Mouse (Mus musculus): Measurements from ENCODE around the gene Zdhhc20.
"Not testable (repeated sequence)": the region's sequence is repeated elsewhere in the genome, so short reads cannot be mapped to it uniquely, and the experiment has no call there.

Zdhhc20 gene

GRCm38 (mm10) chr14:57889541-57890010, 500 bp downstream of the Zdhhc20 start:
- DNase-seq (ENCODE audit: low spot score in 2 of 2) = peak in 1 of 2 experiments; percentile 77

DNA sequence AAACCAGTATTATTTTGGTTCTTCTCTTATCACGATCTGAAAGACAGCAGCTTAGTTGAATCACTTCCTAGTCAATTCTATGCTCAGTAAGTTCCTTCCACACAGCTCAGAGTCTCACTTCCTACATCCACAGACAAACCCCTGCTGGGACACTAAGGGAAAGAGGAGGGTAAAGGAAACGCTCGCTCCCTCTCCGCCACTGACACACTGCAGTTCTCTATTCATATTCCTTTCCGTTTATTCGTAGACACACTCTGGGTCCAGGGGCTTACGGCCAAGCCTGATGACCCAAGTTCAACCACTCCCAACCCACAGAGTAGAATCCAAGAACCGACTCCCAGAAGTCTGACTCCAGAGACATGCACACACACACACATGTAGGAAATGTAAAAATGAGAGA, 2.9 kb downstream of the Zdhhc20 start:
- DNase-seq (ENCODE audit: low spot score in 2 of 2) = no peak

GRCm38 (mm10) chr14:57886032-57886431, 4.0 kb downstream of the Zdhhc20 start:
- no peak for DNase-seq (ENCODE audit: low spot score in 2 of 2)

- no peak for DNase-seq (ENCODE audit: low spot score in 2 of 2)
Observed at GRCm38 (mm10) chr14:57883341-57883740, 6.7 kb downstream of the Zdhhc20 start.

- no peak for DNase-seq (ENCODE audit: low spot score in 2 of 2)
Observed at GRCm38 (mm10) chr14:57882720-57883119, 7.4 kb downstream of the Zdhhc20 start.

- no peak for DNase-seq (ENCODE audit: low spot score in 2 of 2)
Observed at GRCm38 (mm10) chr14:57881793-57882192, 8.3 kb downstream of the Zdhhc20 start.

GRCm38 (mm10) chr14:57881074-57881473, 9.0 kb downstream of the Zdhhc20 start:
- no peak for DNase-seq (ENCODE audit: low spot score in 2 of 2)

GRCm38 (mm10) chr14:57877921-57878320, 12.2 kb downstream of the Zdhhc20 start:
- DNase-seq (ENCODE audit: low spot score in 2 of 2) = no peak

DNA sequence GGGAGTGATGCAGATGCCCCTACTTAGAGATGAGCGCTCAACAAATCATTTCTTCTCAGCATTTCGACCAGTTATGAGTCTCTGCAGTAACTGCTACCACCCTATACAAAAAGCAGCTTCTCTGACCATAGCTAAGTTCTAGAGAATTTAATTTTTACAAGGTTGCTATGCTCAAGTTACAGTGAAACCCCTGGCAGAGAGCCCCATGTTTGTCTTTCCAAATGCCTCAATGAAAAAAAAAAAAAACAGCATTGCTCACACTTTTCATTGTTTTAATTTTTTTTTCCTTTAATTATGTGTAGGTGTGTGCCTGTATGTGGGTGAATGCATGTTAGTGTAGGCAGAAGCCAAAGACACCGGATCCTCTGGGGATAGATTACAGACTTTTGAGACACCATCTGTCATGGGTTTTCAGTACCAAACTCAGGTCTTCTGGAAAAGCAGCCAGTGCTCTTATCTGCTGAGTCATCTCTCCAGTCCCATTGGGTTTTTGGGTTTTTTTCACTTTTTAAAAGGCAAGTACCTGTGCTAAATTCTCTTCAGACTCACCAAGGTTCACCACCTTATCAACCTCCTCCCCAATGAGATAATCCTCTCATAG, 23.3 kb downstream of the Zdhhc20 start:
- DNase-seq (ENCODE audit: low spot score in 2 of 2) = no peak

DNA sequence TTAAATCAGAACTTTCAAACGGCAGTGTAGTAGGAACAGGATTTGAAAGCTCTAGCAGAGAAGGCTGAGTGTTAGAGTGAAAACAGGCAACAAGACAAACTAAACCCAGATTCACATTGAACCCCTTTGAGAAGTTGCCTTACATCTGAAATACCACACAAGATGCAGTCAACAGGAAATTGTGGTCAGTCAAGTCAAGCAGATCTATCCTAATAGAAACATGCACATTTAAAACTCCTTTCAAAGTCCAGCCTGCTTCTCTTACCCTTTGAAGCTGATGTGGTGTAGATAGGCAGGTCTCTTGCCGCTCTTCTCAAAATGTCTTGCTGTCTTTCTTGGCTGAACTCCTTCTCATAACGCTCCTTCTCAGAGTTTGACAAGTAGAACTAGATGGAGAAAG, 24.8 kb downstream of the Zdhhc20 start:
- no peak for DNase-seq (ENCODE audit: low spot score in 2 of 2)

GRCm38 (mm10) chr14:57863129-57863528, 26.9 kb downstream of the Zdhhc20 start:
- no peak for DNase-seq (ENCODE audit: low spot score in 2 of 2)

- no peak for DNase-seq (ENCODE audit: low spot score in 2 of 2)
Observed at GRCm38 (mm10) chr14:57861987-57862412, 28.1 kb downstream of the Zdhhc20 start.

DNA sequence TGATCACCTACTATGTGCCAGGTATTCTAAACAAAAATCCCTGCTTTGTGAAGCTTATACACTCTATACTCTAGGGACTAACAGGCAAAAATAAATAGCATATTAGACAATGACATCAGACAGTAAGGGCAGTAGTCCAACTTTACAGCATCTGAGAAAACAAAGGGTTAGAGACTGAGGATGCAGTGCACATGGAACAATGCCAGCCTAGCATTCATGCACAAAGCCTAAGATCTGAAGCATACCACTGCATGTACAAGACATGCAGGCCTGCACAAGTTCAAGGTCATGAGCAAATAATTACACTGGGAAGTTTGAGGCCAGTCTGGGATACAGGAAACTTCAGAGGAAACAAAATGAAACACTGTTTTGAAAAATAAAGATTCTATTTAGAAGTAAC, 30.6 kb downstream of the Zdhhc20 start:
- no peak for DNase-seq (ENCODE audit: low spot score in 2 of 2)

DNA sequence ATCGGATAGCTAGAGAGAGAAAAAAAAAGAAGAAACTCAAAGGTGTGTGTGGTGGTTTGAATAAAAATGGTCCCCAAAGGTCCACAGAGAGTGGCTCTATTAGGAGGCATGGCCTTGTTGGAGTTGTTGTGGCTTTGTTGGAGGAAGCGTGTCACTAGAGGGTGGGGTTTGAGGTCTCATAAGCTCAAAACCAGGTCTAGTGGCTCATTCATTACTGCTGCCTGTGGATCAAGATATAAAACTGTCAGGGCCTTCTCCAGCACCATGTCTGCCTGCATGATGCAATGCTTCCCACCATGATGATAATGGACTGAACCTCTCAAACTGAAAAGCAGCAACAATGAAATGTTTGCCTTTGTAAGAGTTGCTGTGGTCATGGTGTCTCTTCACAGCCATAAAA, 31.5 kb downstream of the Zdhhc20 start:
- no peak for DNase-seq (ENCODE audit: low spot score in 2 of 2)

GRCm38 (mm10) chr14:57856037-57856436, 34.0 kb downstream of the Zdhhc20 start:
- not testable (repeated sequence) for DNase-seq (ENCODE audit: low spot score in 2 of 2)

GRCm38 (mm10) chr14:57852961-57853360, 37.1 kb downstream of the Zdhhc20 start:
- DNase-seq (ENCODE audit: low spot score in 2 of 2) = no peak

DNA sequence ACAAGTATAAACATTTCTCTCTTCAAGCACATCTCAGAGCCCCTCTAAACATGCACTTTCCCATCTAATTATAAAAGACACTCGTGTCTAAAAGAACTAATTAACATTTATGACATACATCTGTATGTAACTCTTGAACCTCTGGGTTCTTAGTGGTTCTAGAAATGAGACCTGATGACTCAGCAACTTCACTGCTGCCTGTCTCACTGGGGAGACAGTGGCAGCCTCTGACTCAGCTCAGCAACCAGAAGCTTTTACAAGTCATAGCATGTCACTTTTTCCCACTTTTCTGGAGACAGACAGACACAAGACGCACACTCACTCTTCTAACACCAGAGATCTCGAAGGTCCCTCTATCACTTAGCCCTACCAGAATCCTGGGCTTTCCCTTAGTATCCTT, 39.7 kb downstream of the Zdhhc20 start:
- no peak for DNase-seq (ENCODE audit: low spot score in 2 of 2)

GRCm38 (mm10) chr14:57848646-57849045, 41.4 kb downstream of the Zdhhc20 start:
- DNase-seq (ENCODE audit: low spot score in 2 of 2) = no peak

DNA sequence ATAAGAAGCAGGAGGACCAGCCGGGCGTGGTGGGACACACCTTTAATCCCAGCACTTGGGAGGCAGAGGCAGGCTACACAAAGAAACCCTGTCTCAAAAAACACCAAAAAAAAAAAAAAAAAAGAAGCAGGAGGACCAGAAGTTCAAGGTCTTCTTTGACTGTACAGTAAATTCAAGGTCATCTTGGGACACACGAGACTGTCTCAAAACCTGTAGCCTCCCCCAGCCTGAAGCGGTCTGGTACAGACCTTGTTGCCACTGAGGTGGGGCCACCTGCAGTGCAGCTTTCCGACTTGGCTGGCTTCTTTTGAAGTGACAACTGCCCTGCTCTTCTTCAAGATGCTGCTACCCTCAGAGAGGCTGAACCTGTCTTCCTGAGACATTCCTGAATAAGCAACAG, 42.0 kb downstream of the Zdhhc20 start:
- not testable (repeated sequence) for DNase-seq (ENCODE audit: low spot score in 2 of 2)

GRCm38 (mm10) chr14:57844535-57844934, 45.5 kb downstream of the Zdhhc20 start:
- DNase-seq (ENCODE audit: low spot score in 2 of 2) = no peak

GRCm38 (mm10) chr14:57835157-57835556, 54.9 kb downstream of the Zdhhc20 start:
- no peak for DNase-seq (ENCODE audit: low spot score in 2 of 2)

- no peak for DNase-seq (ENCODE audit: low spot score in 2 of 2)
Observed at GRCm38 (mm10) chr14:57833526-57833925, 56.5 kb downstream of the Zdhhc20 start.

- no peak for DNase-seq (ENCODE audit: low spot score in 2 of 2)
Observed at GRCm38 (mm10) chr14:57827284-57827683, 62.8 kb downstream of the Zdhhc20 start.

Measured in spleen, postnatal 4 days (tissue).